Mouse (Mus musculus): ENCODE measurements around the gene Coro2a.

GRCm38 (mm10) chr4:46553864-46554263 lies 48.1 kb downstream of the Coro2a start:
- TF ChIP-seq POLR2A (IDR thresholded peaks at IDR 0.05; ENCODE audit: borderline replicate concordance, extremely low read depth, insufficient read depth, insufficient read length, poor library complexity, severe bottlenecking) (no peak), CTCF (IDR thresholded peaks at IDR 0.05; ENCODE audit: borderline replicate concordance, extremely low read depth, insufficient read depth, insufficient read length) (no peak)
